Mouse (Mus musculus): ENCODE results near the gene Slc50a1. TPM values are rescaled to one million over a fixed set of nuclear protein-coding genes. Genes with fewer than 3 reads are reported as not detected.

Slc50a1 gene
- total and polyA plus RNA-seq, 3 experiments: 41.8 to 56.0 (median 50.9) TPM

- Histone ChIP-seq H3K36me3 (replicated peaks in 1 of 2; ENCODE audit: control insufficient read depth in 1 of 2, insufficient read depth in 1 of 2, low read length in 1 of 2) (peaks cover 0 to 24% of the 10 kb centered on the region in 2 experiments), H3K4me2 (ENCODE audit: insufficient read depth, low read depth, poor library complexity, severe bottlenecking) (no peak overlapping the region), H3K79me2 (replicated peaks; ENCODE audit: control insufficient read depth, extremely low read depth, insufficient read depth, poor library complexity, severe bottlenecking) (no peaks in the 10 kb centered on the region), H3K4me3 (replicated peaks in 1 of 3; ENCODE audit: low read depth in 2 of 3, low read length in 2 of 3, poor library complexity in 1 of 3) (no peak overlapping the region), H3K27me3 (replicated peaks) (no peaks in the 10 kb centered on the region), H3K9me3 (replicated peaks; ENCODE audit: low read length) (no peaks in the 10 kb centered on the region), H3K4me1 (ENCODE audit: control insufficient read depth in 1 of 2, insufficient read depth in 2 of 2) (peaks cover 2 to 18% of the 10 kb centered on the region in 2 experiments; a peak in 3 of 4 replicates), H3K9ac (ENCODE audit: insufficient read depth, low read depth) (no peak overlapping the region), H3K27ac (ENCODE audit: insufficient read depth, low read depth) (no peak overlapping the region)
- dilution Hi-C loops (cut with MboI; ENCODE audit: extremely low pct_ligation_motif_present, extremely low pct_unique_long_range_greater_than_20kb, low sequenced_read_pairs) (no loop called here), in situ Hi-C loops (cut with MboI; ENCODE audit: low pct_ligation_motif_present, low pct_unique_long_range_greater_than_20kb, low sequenced_read_pairs) (no loop called here)
- DNase-seq (ENCODE audit: extremely low read depth): no peak
- TF ChIP-seq BHLHE40 (IDR thresholded peaks at IDR 0.05; ENCODE audit: low read depth, low read length): no peak
- no peak for TF ChIP-seq MAFK (IDR thresholded peaks at IDR 0.05; ENCODE audit: insufficient replicate concordance, low read length)
- TF ChIP-seq MAX (IDR thresholded peaks at IDR 0.05; ENCODE audit: low read length): no peak
- no peak for TF ChIP-seq MXI1 (IDR thresholded peaks at IDR 0.05; ENCODE audit: low read depth, low read length)
- TF ChIP-seq NELFE (IDR thresholded peaks at IDR 0.05; ENCODE audit: low read depth, low read length): no peak
- no peak for TF ChIP-seq SMC3 (IDR thresholded peaks at IDR 0.05; ENCODE audit: low read depth, low read length)
Measured at GRCm38 (mm10) chr3:89225918-89226317, 44.5 kb downstream of the Slc50a1 start.

- Histone ChIP-seq H3K79me2 (replicated peaks; ENCODE audit: control insufficient read depth, extremely low read depth, insufficient read depth, poor library complexity, severe bottlenecking) (no peaks in the 10 kb centered on the region), H3K9me3 (replicated peaks; ENCODE audit: low read length) (no peaks in the 10 kb centered on the region), H3K4me1 (ENCODE audit: control insufficient read depth in 1 of 2, insufficient read depth in 2 of 2) (peaks cover 0 to 12% of the 10 kb centered on the region in 2 experiments; a peak in 2 of 4 replicates), H3K4me2 (ENCODE audit: insufficient read depth, low read depth, poor library complexity, severe bottlenecking) (no peak overlapping the region), H3K36me3 (replicated peaks in 1 of 2; ENCODE audit: control insufficient read depth in 1 of 2, insufficient read depth in 1 of 2, low read length in 1 of 2) (peaks cover 0 to 24% of the 10 kb centered on the region in 2 experiments), H3K27me3 (replicated peaks) (no peaks in the 10 kb centered on the region), H3K27ac (ENCODE audit: insufficient read depth, low read depth) (no peak overlapping the region), H3K4me3 (replicated peaks in 1 of 3; ENCODE audit: low read depth in 2 of 3, low read length in 2 of 3, poor library complexity in 1 of 3) (no peak overlapping the region), H3K9ac (ENCODE audit: insufficient read depth, low read depth) (no peak overlapping the region)
- in situ Hi-C loops (cut with MboI; ENCODE audit: low pct_ligation_motif_present, low pct_unique_long_range_greater_than_20kb, low sequenced_read_pairs): no loop called here
- no peak for DNase-seq (ENCODE audit: extremely low read depth)
- dilution Hi-C loops (cut with MboI; ENCODE audit: extremely low pct_ligation_motif_present, extremely low pct_unique_long_range_greater_than_20kb, low sequenced_read_pairs): no loop called here
- TF ChIP-seq CTCF (conservative IDR thresholded peaks at IDR 0.05 in 1 of 2, IDR thresholded peaks at IDR 0.05 in 1 of 2; ENCODE audit: low read depth in 2 of 2, low read length in 2 of 2) (no peak), POLR2AphosphoS2 (IDR thresholded peaks at IDR 0.05; ENCODE audit: low read depth, low read length) (no peak), GABPA (IDR thresholded peaks at IDR 0.05; ENCODE audit: insufficient replicate concordance, low read depth, low read length) (no peak), JUND (conservative IDR thresholded peaks at IDR 0.05; ENCODE audit: low read depth, low read length) (no peak), ZMIZ1 (IDR thresholded peaks at IDR 0.05; ENCODE audit: low read depth, low read length) (no peak), ELF1 (IDR thresholded peaks at IDR 0.05; ENCODE audit: low read depth, low read length) (no peak), MAFK (IDR thresholded peaks at IDR 0.05; ENCODE audit: insufficient replicate concordance, low read length) (no peak), UBTF (IDR thresholded peaks at IDR 0.05; ENCODE audit: low read depth, low read length) (no peak), POLR2A (IDR thresholded peaks at IDR 0.05; ENCODE audit: low read depth, low read length) (no peak), RAD21 (IDR thresholded peaks at IDR 0.05; ENCODE audit: low read depth, low read length) (no peak), CHD1 (IDR thresholded peaks at IDR 0.05; ENCODE audit: low read depth, low read length) (no peak), JUN (IDR thresholded peaks at IDR 0.05; ENCODE audit: insufficient read depth, low read depth, low read length) (no peak), SMC3 (IDR thresholded peaks at IDR 0.05; ENCODE audit: low read depth, low read length) (no peak), MYC (IDR thresholded peaks at IDR 0.05; ENCODE audit: low read depth, low read length) (no peak), USF1 (IDR thresholded peaks at IDR 0.05; ENCODE audit: low read depth, low read length) (no peak), HCFC1 (IDR thresholded peaks at IDR 0.05; ENCODE audit: low read depth, low read length) (no peak), EP300 (IDR thresholded peaks at IDR 0.05; ENCODE audit: low read length) (no peak), MAX (IDR thresholded peaks at IDR 0.05; ENCODE audit: low read length) (no peak)
Measured at GRCm38 (mm10) chr3:89225321-89225815, 45.0 kb downstream of the Slc50a1 start.

All from CH12.LX (cell line).